Mouse (Mus musculus) c-Kit-positive CD71-positive TER-119-positive erythroid progenitor cells, embryonic 14.5 days (primary cell): ENCODE data around the gene Clec2l.

Experiments
- DNase-seq: peaks from one replicate; pipeline ENCODE4 v3.0.0-alpha.2; 2013; ENCODE audit warnings: low spot score

Clec2l gene

DNA sequence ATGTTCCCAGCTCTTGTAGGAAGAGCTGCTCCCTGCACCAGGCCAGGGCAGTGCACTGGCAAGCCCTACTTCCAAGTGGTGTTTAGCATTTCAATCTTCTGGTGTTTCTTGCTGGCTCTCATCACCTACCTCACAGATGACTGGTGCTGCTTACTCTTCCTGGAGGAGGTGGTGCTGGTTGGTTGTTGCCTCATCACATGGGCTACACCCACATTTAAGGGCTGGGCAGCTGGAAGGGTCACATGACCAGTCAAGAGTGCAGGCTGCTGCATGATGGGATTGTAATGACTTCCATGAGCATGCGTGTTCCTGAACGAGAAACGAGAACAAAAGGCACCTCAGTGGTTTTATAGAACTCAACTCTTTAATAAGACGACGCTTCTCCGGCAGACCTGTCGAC lies 55.8 kb downstream of the Clec2l start:
- DNase-seq: no peak

DNA sequence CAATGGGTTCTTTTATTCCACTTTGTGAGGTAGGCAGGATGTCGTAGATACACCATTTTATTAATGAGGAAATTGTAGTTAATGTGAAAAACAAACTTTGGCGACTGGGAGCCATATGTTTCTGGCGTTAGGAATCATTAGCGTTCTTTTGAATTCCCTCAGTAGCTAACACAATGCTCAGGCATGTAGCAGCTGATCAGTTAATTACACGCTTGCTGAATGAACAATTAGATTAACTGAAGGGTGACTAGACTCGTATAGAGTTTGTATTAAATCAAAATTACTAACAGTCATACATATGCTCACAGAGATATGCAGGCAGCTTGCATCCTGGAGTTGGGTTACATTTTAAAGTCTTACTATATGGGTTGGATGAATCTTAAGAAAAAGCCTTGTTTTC lies 56.4 kb downstream of the Clec2l start:
- no peak for DNase-seq

DNA sequence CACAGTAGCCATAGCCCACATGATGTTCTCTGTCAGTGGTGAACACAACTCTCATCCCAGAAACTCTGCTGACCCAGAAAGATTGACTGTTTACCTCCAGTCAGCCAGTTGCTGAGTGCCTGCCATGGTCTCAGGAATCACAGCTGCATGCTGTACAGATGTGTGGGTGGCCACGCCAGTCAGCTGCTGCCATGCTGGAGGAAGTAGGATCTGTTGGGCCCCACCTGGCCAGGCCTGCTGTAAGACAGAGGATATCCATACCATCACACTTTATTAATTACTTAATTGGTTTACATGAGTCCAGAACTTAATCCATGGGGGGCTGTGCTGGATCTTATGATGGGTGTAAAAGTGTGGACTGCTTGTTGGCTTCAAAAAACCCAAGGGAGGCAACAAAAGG lies 58.5 kb downstream of the Clec2l start:
- no peak for DNase-seq

DNA sequence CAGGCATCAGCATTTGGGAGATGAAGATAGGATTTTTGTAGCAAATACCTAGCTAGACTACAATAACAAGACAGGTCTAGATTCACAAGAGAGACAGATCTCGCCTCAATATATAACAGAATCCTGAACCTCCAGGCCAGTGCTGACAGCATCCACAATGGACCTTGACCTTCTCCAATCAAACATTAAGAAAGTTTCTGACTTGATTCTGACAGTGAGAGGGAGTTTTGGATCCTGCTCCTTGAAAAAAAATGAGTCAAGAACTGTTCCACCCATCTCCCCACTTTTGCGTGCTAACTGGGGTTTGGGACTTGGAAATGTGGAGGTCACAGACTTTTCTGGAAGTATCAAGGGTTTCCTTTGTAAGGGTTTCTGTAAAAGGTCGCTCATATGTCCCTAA lies 62.6 kb downstream of the Clec2l start:
- no peak for DNase-seq
